23 mouse cellular contexts compared by ENCODE assay signal in the genomic region with DNA sequence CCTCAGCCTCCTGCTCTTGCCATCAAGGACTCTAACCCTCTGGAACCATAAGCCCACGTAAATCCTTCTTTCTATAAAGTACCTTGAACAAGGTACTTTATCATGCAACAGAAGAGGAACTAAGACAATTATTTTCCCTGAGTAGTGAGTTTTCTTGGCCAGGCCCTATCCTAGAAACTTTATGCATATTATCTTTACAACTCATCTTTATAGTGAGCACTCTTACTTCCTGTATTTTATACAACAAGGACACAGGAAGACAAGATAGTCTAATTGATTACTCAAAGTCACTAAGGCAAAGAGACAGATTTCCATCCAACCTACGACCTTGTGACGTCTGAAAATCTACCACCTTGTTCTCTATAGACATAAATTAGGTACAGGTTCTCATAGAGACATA. TPM values are rescaled to one million over a fixed set of nuclear protein-coding genes. Genes with fewer than 3 reads are reported as not detected.
DNase-seq lines count a peak whose midpoint lies in the region; ATAC-seq and TF ChIP-seq lines count a peak whose summit lies in the region.
"Had no signal": no experiment of that assay in that cellular context is flagged by ENCODE, and none has a peak within 500 bp of the region (broad histone marks: within the 10 kb centered on the region; RNA-seq: fewer than 3 reads in every experiment).

No protein-coding gene starts in this region.

- DNase-seq in G1E (ENCODE audit: low spot score): no peak
- peak; percentile 55 for DNase-seq in MEL (ENCODE audit: low read depth, low spot score)
- no peak for DNase-seq in lung, postnatal 0 days (ENCODE audit: low spot score)
- no peak for DNase-seq in layer of hippocampus, adult 8-10 months (ENCODE audit: low spot score in 2 of 2)
- DNase-seq: adrenal gland, adult 2 months; adrenal gland, adult 8-10 months; adrenal gland, postnatal 10 days; adrenal gland, postnatal 14 days; adrenal gland, postnatal 25 days; adrenal gland, postnatal 36 days; B cell, adult 2 months; cerebellum, adult 11 months; cerebellum, adult 11-12 months; cerebellum, adult 18-20 months; cerebellum, adult 2 months; cerebellum, adult 8-10 months had no signal

- H3K36me3 ChIP-seq in G1E (replicated peaks) (peaks cover 68% of the 10 kb centered on the region), MEL (ENCODE audit: control insufficient read depth in 1 of 2, insufficient read depth in 2 of 2, low read length in 2 of 2) (peaks cover 0 to 30% of the 10 kb centered on the region in 2 experiments; a peak in 2 of 4 replicates)
- H3K36me3 ChIP-seq in lung, postnatal 0 days (ENCODE audit: insufficient read depth, low read length): peaks cover 11% of the 10 kb centered on the region; the same call in 1 of the 2 replicates

- no peak for TF ChIP-seq CTCF in G1E (IDR thresholded peaks at IDR 0.05; ENCODE audit: low read depth, low read length)
- TF ChIP-seq CTCF in MEL (IDR thresholded peaks at IDR 0.05 in 2 of 3, conservative IDR thresholded peaks at IDR 0.05 in 1 of 3; ENCODE audit: control insufficient read depth in 1 of 3, insufficient read depth in 1 of 3, low read depth in 2 of 3, low read length in 3 of 3, poor library complexity in 1 of 3, severe bottlenecking in 1 of 3): no peak
- no peak for TF ChIP-seq CTCF in lung, postnatal 0 days (IDR thresholded peaks at IDR 0.05)

- H3K79me2 ChIP-seq in MEL (ENCODE audit: control insufficient read depth, insufficient read depth, low read length, poor library complexity): no peaks in the 10 kb centered on the region

- 79% methylated on average over 3 of the region's 3 CpGs for WGBS in lung, postnatal 0 days

- TF ChIP-seq POLR2A in MEL (IDR thresholded peaks at IDR 0.05; ENCODE audit: control insufficient read depth in 1 of 2, insufficient read depth in 1 of 2, low read depth in 1 of 2, low read length in 2 of 2, poor library complexity in 1 of 2): no peak

- peak; percentile 46; the same call in 1 of the 2 replicates for ATAC-seq in G1E (ENCODE audit: extremely low read depth, insufficient number of reproducible peaks, low FRiP score, poor library complexity, severe bottlenecking)
- no peak for ATAC-seq in lung, postnatal 0 days
- ATAC-seq: activated CD4-positive, CD25-positive, alpha-beta regulatory T cell, adult 4 months; CD4-positive, CD25-positive, alpha-beta regulatory T cell, adult 4 months; Patski had no signal

- H3K4me3 ChIP-seq in G1E (ENCODE audit: low read depth, low read length) (no peak overlapping the region; the same call in 1 of the 2 replicates), MEL (ENCODE audit: control insufficient read depth in 1 of 2, insufficient read depth in 1 of 2, low read depth in 2 of 2, low read length in 2 of 2) (no peak overlapping the region)
- no peak overlapping the region for H3K4me3 ChIP-seq in lung, postnatal 0 days (ENCODE audit: low read depth, low read length)

- H3K4me1 ChIP-seq in G1E (ENCODE audit: insufficient read depth, low read depth, low read length) (peaks cover 42% of the 10 kb centered on the region), MEL (ENCODE audit: control insufficient read depth in 1 of 2, insufficient read depth in 2 of 2, low read length in 2 of 2) (peaks cover 5 to 25% of the 10 kb centered on the region in 2 experiments)
- H3K4me1 ChIP-seq in lung, postnatal 0 days (ENCODE audit: insufficient read depth, low read depth, low read length): no peaks in the 10 kb centered on the region

- H3K9me3 ChIP-seq in G1E (replicated peaks): no peaks in the 10 kb centered on the region
- no peaks in the 10 kb centered on the region for H3K9me3 ChIP-seq in MEL (replicated peaks; ENCODE audit: insufficient read depth, low read length)
- H3K9me3 ChIP-seq in lung, postnatal 0 days (ENCODE audit: low read length): no peaks in the 10 kb centered on the region

- H3K27me3 ChIP-seq in G1E (ENCODE audit: insufficient read depth, low read length): no peaks in the 10 kb centered on the region
- H3K27me3 ChIP-seq in MEL (ENCODE audit: control insufficient read depth in 1 of 2, insufficient read depth in 2 of 2, low read length in 2 of 2): no peaks in the 10 kb centered on the region
- no peaks in the 10 kb centered on the region for H3K27me3 ChIP-seq in lung, postnatal 0 days (replicated peaks; ENCODE audit: insufficient read depth, low read length)
- H3K27me3 ChIP-seq: CH12.LX, Patski had no signal

- no peak for TF ChIP-seq RAD21 in MEL (IDR thresholded peaks at IDR 0.05; ENCODE audit: low read depth, low read length)

- no peak overlapping the region for H3K9ac ChIP-seq in MEL (ENCODE audit: control insufficient read depth, low read depth, low read length, poor library complexity, severe bottlenecking)
- no peak overlapping the region for H3K9ac ChIP-seq in lung, postnatal 0 days (replicated peaks; ENCODE audit: low read depth)

- H3K27ac ChIP-seq in MEL (ENCODE audit: control insufficient read depth, low read depth, low read length): peak overlapping the region; percentile 83
- H3K27ac ChIP-seq in lung, postnatal 0 days (ENCODE audit: low read length): no peak overlapping the region

- no peak overlapping the region for H3K4me2 ChIP-seq in lung, postnatal 0 days (replicated peaks; ENCODE audit: low read depth, low read length)

- peak; percentile 44 to 77; a peak in 3 of 4 replicates for TF ChIP-seq EP300 in MEL (IDR thresholded peaks at IDR 0.05; ENCODE audit: low read depth in 1 of 2, low read length in 2 of 2)
- no peak for TF ChIP-seq EP300 in lung, postnatal 0 days (IDR thresholded peaks at IDR 0.05)

TF ChIP-seq in MEL, 35 proteins besides CTCF, POLR2A, EP300 and RAD21:
- 0 out of 2 replicates have a peak, but pooled peaks have one; percentile 11 for TF ChIP-seq HCFC1 (IDR thresholded peaks at IDR 0.05; ENCODE audit: low read depth, low read length)
- no peak for TF ChIP-seq CHD2 (IDR thresholded peaks at IDR 0.05; ENCODE audit: low read length)
- TF ChIP-seq ETS1 (IDR thresholded peaks at IDR 0.05; ENCODE audit: low read depth, low read length): peak; percentile 66
- TF ChIP-seq SIN3A (IDR thresholded peaks at IDR 0.05; ENCODE audit: low read length): 0 out of 2 replicates have a peak, but pooled peaks have one; percentile 24
- peak; percentile 39; the same call in 1 of the 2 replicates for TF ChIP-seq RCOR1 (IDR thresholded peaks at IDR 0.05; ENCODE audit: low read depth, low read length)
- no peak for TF ChIP-seq ZC3H11A (IDR thresholded peaks at IDR 0.05; ENCODE audit: low read depth, low read length)
- TF ChIP-seq GATA1 (IDR thresholded peaks at IDR 0.05; ENCODE audit: low read depth, low read length): peak; percentile 69; the same call in 1 of the 2 replicates

RNA-seq across cellular contexts. Expression of gene Dhfr, which starts 14.7 kb away (rescaled TPM):
- total RNA-seq in G1E (2014; fragmentation: Nextera tagmentation) (24.2 and 30.5 TPM in 2 replicates), G1E (2017) (26.5 and 27.1 TPM in 2 replicates), MEL (2012; rRNA removed) (15.7 and 16.2 TPM in 2 replicates)
- polyA plus RNA-seq in G1E (2012) (1.1 and 1.2 TPM in 2 replicates), MEL (2012; ENCODE audit: insufficient read depth in 1 of 2, insufficient read length in 2 of 2, low read depth in 1 of 2, low replicate concordance in 2 of 2, missing spikeins in 1 of 2) (10 to 100 TPM; 17.4 to 63.1 TPM)
- polyA plus RNA-seq in lung, postnatal 0 days (2015; fragmentation: Nextera tagmentation; extraction: Ambion mirVana): 2.7 and 3.6 TPM in 2 replicates
- total RNA-seq in layer of hippocampus, adult 8-10 months (2022): 1 to 10 TPM; 1.5 to 1.7 (median 1.7) TPM

RNA-seq across cellular contexts. Expression of gene Msh3, which starts 15.0 kb away (rescaled TPM):
- total RNA-seq in G1E (2014; fragmentation: Nextera tagmentation) (39.0 and 44.4 TPM in 2 replicates), G1E (2017) (43.7 and 49.1 TPM in 2 replicates), MEL (2012; rRNA removed) (14.4 and 15.0 TPM in 2 replicates)
- polyA plus RNA-seq in G1E (2012) (33.1 and 33.5 TPM in 2 replicates), MEL (2012; ENCODE audit: insufficient read depth in 1 of 2, insufficient read length in 2 of 2, low read depth in 1 of 2, low replicate concordance in 2 of 2, missing spikeins in 1 of 2) (10 to 100 TPM in 1 of 2 experiments, not detected in 1; 17.7 TPM)
- polyA plus RNA-seq in lung, postnatal 0 days (2015; fragmentation: Nextera tagmentation; extraction: Ambion mirVana): 11.0 and 11.5 TPM in 2 replicates
- total RNA-seq in layer of hippocampus, adult 8-10 months (2022): 10 to 100 TPM; 24.1 to 29.0 (median 25.4) TPM

RNA-seq across cellular contexts. Expression of gene Gm20379, which starts 34.0 kb away (rescaled TPM):
- total RNA-seq in G1E (2014; fragmentation: Nextera tagmentation): not detected in 2 replicates
- total RNA-seq in G1E (2017): not detected in 2 replicates
- polyA plus RNA-seq in G1E (2012): not detected in 2 replicates
- total RNA-seq in MEL (2012; rRNA removed): not detected in 2 replicates
- polyA plus RNA-seq in MEL (2012; ENCODE audit: insufficient read depth in 1 of 2, insufficient read length in 2 of 2, low read depth in 1 of 2, low replicate concordance in 2 of 2, missing spikeins in 1 of 2): 1 to 10 TPM in 1 of 2 experiments, not detected in 1; 9.4 TPM
- 0.25 and 0.79 TPM in 2 replicates for polyA plus RNA-seq in lung, postnatal 0 days (2015; fragmentation: Nextera tagmentation; extraction: Ambion mirVana)
- not detected for total RNA-seq in layer of hippocampus, adult 8-10 months (2022)
- total RNA-seq: adrenal gland, adult 18-20 months; adrenal gland, adult 2 months; adrenal gland, adult 8-10 months; adrenal gland, postnatal 10 days; adrenal gland, postnatal 14 days; adrenal gland, postnatal 25 days; adrenal gland, postnatal 36 days; adrenal gland, postnatal 4 days; CH12.LX had no signal
- polyA plus RNA-seq: adrenal gland, adult 2 months; brain, embryonic 14.5 days; cerebellum, adult 2 months; Patski had no signal
